Mouse (Mus musculus) kidney, adult 2 months (tissue): ENCODE measurements around the gene Msi2. TPM values are rescaled to one million over a fixed set of nuclear protein-coding genes. Genes with fewer than 3 reads are reported as not detected.
A peak's percentile ranks its signal among the peaks of the same experiment; 100 is the strongest.

Experiments used
- DNase-seq: peaks from one replicate; pipeline ENCODE4 v3.0.0; 2021
- H3K27ac ChIP-seq: fragments of 200-500 bp; 2 replicates; pipeline ENCODE4 v1.5.1; 2012; ENCODE audit warnings: low read depth, low read length, control low read depth, inconsistent platforms; ENCODE audit not compliant: insufficient read depth
- H3K27me3 ChIP-seq: fragments of 200-500 bp; replicated peaks from 2 replicates; pipeline ENCODE4 v1.6.1; 2012; ENCODE audit warnings: mild to moderate bottlenecking, moderate library complexity, low read length, inconsistent platforms; ENCODE audit not compliant: control insufficient read depth, insufficient read depth
- H3K36me3 ChIP-seq: fragments of 200-500 bp; 2 replicates; pipeline ENCODE4 v1.6.1; 2012; ENCODE audit warnings: mild to moderate bottlenecking, moderate library complexity, low read length, inconsistent platforms; ENCODE audit not compliant: control insufficient read depth, insufficient read depth
- H3K4me1 ChIP-seq: fragments of 200-500 bp; 2 replicates; pipeline ENCODE4 v1.6.1; 2011; ENCODE audit warnings: low read length; ENCODE audit not compliant: control insufficient read depth, insufficient read depth
- H3K4me3 ChIP-seq: fragments of 200-500 bp; 2 replicates; pipeline ENCODE4 v1.5.1; 2011; ENCODE audit warnings: mild to moderate bottlenecking, low read depth, low read length, control low read depth; ENCODE audit not compliant: insufficient read depth
- CTCF ChIP-seq: fragments of 200-500 bp; conservative IDR thresholded peaks from 2 replicates; pipeline ENCODE4 v1.5.1; 2011; ENCODE audit warnings: low read depth, mild to moderate bottlenecking, control low read depth, low read length, moderate library complexity, mixed read lengths; ENCODE audit not compliant: insufficient read depth, insufficient read length
- POLR2A ChIP-seq: fragments of 200-500 bp; IDR thresholded peaks from one replicate; pipeline ENCODE4 v1.6.1; 2011; ENCODE audit warnings: low read depth, low read length, control low read depth
- WGBS: fragments of 180-500 bp; shearing (Covaris S2); methylation state at CpG from one replicate; pipeline ENCODE4 v1.1.7; 2018; 5-methylcytosine and 5-hydroxymethylcytosine counted together
- polyA plus RNA-seq: library from polyadenylated mRNA; depleted of rRNA; stranded (reverse); fragments of >200 nt; gene quantifications from 2 replicates; pipeline ENCODE4 v1.2.3, GENCODE M21; 2012

The Msi2 gene
- polyA plus RNA-seq, 1 experiment: 43.5 TPM

GRCm38 (mm10) chr11:88729363-88729762 lies 11.1 kb upstream of the Msi2 start:
- no peak overlapping the region for H3K4me3 ChIP-seq
- H3K36me3 ChIP-seq: no peaks in the 10 kb centered on the region
- DNase-seq: no peak
- no peaks in the 10 kb centered on the region for H3K4me1 ChIP-seq
- H3K27me3 ChIP-seq: no peaks in the 10 kb centered on the region
- no peak for TF ChIP-seq POLR2A
- no peak for TF ChIP-seq CTCF
- 63% methylated on average over 5 of the region's 5 CpGs for WGBS
- H3K27ac ChIP-seq: no peak overlapping the region

GRCm38 (mm10) chr11:88728508-88728890 lies 10.2 kb upstream of the Msi2 start:
- Histone ChIP-seq H3K4me3 (no peak overlapping the region), H3K36me3 (no peaks in the 10 kb centered on the region), H3K27me3 (no peaks in the 10 kb centered on the region), H3K27ac (no peak overlapping the region), H3K4me1 (no peaks in the 10 kb centered on the region)
- DNase-seq: peak; percentile 78
- TF ChIP-seq CTCF: peak; percentile 93
- no peak for TF ChIP-seq POLR2A
- WGBS: 3% methylated on average over 6 of the region's 6 CpGs

- H3K36me3 ChIP-seq: no peaks in the 10 kb centered on the region
- peak overlapping the region; percentile 41; the same call in 1 of the 2 replicates for H3K27ac ChIP-seq
Observed at GRCm38 (mm10) chr11:88727768-88728507, 9.6 kb upstream of the Msi2 start.

GRCm38 (mm10) chr11:88721144-88721636 lies 2.9 kb upstream of the Msi2 start:
- WGBS: 67% methylated on average over 10 of the region's 10 CpGs
- Histone ChIP-seq H3K4me1 (peaks cover 8% of the 10 kb centered on the region; the same call in 1 of the 2 replicates), H3K27ac (no peak overlapping the region), H3K27me3 (no peaks in the 10 kb centered on the region), H3K4me3 (no peak overlapping the region), H3K36me3 (no peaks in the 10 kb centered on the region)
- no peak for DNase-seq
- no peak for TF ChIP-seq POLR2A
- no peak for TF ChIP-seq CTCF

More at GRCm38 (mm10) chr11:88727768-88728507, 9.6 kb upstream of the Msi2 start:
- peak; percentile 14 for DNase-seq
- 52% methylated on average over 20 of the region's 20 CpGs for WGBS
- Histone ChIP-seq H3K4me3 (no peak overlapping the region), H3K4me1 (no peaks in the 10 kb centered on the region), H3K27me3 (no peaks in the 10 kb centered on the region)
- TF ChIP-seq POLR2A: no peak
- TF ChIP-seq CTCF: no peak

- H3K27ac ChIP-seq: no peak overlapping the region
- peak; percentile 48 for DNase-seq
- H3K4me1 ChIP-seq: peaks cover 8% of the 10 kb centered on the region
- no peaks in the 10 kb centered on the region for H3K36me3 ChIP-seq
- H3K27me3 ChIP-seq: no peaks in the 10 kb centered on the region
- TF ChIP-seq POLR2A (no peak), CTCF (no peak)
- no peak overlapping the region for H3K4me3 ChIP-seq
- WGBS: 76% methylated on average over 13 of the region's 13 CpGs
Observed at GRCm38 (mm10) chr11:88720261-88721143, 2.2 kb upstream of the Msi2 start.

- Histone ChIP-seq H3K27me3 (no peaks in the 10 kb centered on the region), H3K4me3 (no peak overlapping the region), H3K27ac (no peak overlapping the region), H3K36me3 (no peaks in the 10 kb centered on the region), H3K4me1 (peaks cover 16% of the 10 kb centered on the region)
- TF ChIP-seq POLR2A (no peak), CTCF (no peak)
- WGBS: 70% methylated on average over 3 of the region's 3 CpGs
- DNase-seq: no peak
Observed at GRCm38 (mm10) chr11:88719601-88720000, 1.3 kb upstream of the Msi2 start.
